Mouse (Mus musculus) layer of hippocampus, postnatal 10 days (tissue): ENCODE data around the gene B3gnt3. TPM values are rescaled to one million over a fixed set of nuclear protein-coding genes. Genes with fewer than 3 reads are reported as not detected.
"Not testable (repeated sequence)": the region's sequence is repeated elsewhere in the genome, so short reads cannot be mapped to it uniquely, and the experiment has no call there.

ENCODE experiments used
- DNase-seq, 2 experiments: peaks; one replicate each; pipeline ENCODE4 v3.0.0; 2021; ENCODE audit warnings: low spot score in 2 of 2
- long read RNA-seq: library from polyadenylated mRNA; stranded (forward); transcript quantifications from one replicate; pipeline ENCODE4 v2.0.0, GENCODE M21; 2023
- total RNA-seq, 2 experiments: library from RNA; stranded (reverse); gene quantifications; 2 replicates each; pipeline ENCODE4 v1.2.3; 2021

Gene B3gnt3
- under 1 TPM; 0.42 to 0.64 TPM for total RNA-seq
- long read RNA-seq, partial matches to known transcripts = 0 of 2 reads
- long read RNA-seq, other reads (novel, unspliced or antisense) = 0 of 2 reads

- DNase-seq = no peak
Measured at GRCm38 (mm10) chr8:71701414-71702086, at the start of gene B3gnt3. Gene B3gnt3, minus strand, starts transcription at chr8:71701789.

DNA sequence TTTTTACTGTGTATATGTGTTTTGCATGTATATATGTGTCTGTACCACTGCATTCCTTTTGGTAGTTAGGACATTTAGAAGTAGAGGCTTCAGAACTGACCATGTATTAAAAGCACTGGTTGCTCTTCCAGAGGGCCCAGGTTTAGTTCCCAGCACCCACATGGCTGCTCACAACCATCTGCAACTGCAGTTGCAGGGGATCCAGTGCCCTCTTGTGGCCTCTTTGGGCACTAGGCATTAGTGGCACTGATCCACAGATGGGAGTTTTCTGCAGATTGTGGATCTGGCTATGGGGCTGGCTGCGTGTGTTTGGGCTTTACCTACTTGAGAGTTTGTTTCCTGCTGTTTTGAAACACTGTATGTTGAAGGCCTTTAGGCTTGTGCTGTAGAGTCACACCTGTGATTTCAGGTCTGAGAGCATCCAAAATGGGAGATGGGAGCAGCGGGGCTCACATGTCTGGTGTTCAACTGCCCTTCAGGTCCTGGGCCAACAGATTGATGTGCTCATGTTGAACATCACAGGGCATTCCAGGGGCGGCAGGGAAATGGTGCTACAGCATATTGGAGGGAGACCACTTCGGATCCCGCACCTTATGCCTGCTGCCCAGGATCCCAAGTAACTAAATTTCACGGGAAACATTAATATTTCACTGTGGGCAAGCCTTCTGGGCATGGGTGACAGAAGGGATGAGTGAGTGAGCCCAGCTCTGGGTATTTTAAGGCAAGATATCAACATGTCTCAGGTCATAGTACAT, 47.9 kb upstream of the B3gnt3 start:
- not testable (repeated sequence) for DNase-seq

DNA sequence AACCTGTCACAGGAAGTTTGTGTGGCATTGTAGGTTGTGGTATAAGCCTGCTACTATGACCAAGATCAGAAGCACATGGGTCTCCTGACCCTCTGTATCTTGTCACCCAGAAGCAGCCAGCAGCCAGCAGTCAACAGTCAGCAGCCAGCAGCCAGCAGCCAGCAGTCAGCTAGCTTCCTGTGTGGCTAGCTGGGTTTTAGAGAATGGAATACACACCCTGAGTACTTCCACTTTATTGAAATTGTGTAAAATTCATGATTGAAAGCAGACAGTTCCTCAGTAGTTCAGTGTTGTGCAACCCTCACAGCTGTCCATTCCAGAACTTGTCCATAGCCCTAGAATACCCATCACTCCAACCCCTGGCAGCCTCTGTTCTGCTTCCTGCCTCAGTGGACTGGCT, 45.5 kb upstream of the B3gnt3 start:
- DNase-seq = not testable (repeated sequence)

- DNase-seq = no peak
Measured at GRCm38 (mm10) chr8:71745322-71745721, 43.7 kb upstream of the B3gnt3 start.

- DNase-seq = peak in 1 of 2 experiments; percentile 4
Measured at GRCm38 (mm10) chr8:71742783-71743182, 41.2 kb upstream of the B3gnt3 start.

GRCm38 (mm10) chr8:71741687-71742114, 40.1 kb upstream of the B3gnt3 start:
- DNase-seq = peak in 1 of 2 experiments; percentile 11

DNA sequence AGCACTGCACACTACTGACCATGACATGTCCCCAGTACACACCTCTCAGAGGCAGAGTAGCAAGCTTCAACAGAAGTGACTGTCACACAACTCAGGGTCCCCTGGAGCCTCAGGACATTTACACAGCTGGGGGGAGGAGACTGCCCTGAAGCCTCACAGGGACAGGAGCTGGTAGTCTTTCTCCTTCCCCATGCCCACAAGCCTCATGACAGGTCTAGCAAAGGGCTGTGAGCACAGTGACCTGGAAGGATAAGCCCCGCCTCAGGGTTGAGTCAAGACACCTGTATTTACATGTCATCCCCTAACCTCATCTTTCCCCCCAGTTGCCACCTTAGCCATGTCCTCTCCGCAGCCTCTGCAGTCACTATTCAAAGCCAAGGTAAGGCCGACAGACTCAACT, 39.6 kb upstream of the B3gnt3 start:
- DNase-seq = no peak

DNA sequence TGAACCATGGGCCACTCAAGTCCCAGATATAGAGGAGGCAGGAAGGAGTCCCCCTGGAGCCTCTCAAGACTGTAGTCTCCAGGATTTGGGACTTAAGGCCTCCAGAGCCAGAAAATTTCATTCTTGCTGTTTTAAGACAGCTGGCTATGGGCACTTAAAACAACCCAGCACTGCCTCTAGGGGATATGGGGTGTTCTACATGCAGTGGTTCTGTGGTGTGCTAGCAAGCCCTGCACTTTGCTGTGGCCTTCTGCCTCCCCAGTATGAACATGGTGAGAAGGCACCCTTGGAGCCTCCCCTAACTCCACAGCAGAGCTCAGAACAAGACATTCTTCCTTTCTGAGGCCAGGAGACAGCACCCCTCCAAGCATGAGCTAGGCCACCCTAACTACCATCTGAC, 36.7 kb upstream of the B3gnt3 start:
- not testable (repeated sequence) for DNase-seq

DNA sequence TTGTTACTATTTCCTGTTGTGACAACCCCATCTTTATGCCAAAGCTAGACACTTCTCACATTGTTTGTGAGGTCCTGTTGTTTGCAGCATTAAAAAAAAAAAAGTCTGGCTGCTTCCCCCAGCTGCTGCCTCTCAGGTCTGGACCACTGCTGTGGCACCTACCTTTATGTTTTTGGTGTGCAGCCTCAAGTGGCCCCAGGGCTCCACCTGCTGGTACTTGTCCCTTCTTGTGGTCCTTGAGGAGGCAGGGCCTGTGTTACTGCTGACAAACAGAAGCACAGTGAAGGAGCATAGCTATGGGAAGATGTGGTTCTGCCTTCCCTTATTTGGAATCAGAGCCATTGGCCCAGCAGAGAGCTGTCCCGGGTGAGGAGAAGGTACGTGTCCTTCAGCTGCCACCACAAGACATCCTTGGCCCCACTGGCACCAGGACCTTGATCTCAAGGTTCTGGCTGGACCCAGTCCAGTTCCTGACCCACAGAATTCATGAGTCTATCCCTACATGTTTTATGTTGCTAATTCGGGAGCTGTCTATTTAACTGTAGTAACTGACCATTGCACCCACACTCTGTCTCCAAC, 30.2 kb upstream of the B3gnt3 start:
- DNase-seq = peak in 1 of 2 experiments; percentile 70

DNA sequence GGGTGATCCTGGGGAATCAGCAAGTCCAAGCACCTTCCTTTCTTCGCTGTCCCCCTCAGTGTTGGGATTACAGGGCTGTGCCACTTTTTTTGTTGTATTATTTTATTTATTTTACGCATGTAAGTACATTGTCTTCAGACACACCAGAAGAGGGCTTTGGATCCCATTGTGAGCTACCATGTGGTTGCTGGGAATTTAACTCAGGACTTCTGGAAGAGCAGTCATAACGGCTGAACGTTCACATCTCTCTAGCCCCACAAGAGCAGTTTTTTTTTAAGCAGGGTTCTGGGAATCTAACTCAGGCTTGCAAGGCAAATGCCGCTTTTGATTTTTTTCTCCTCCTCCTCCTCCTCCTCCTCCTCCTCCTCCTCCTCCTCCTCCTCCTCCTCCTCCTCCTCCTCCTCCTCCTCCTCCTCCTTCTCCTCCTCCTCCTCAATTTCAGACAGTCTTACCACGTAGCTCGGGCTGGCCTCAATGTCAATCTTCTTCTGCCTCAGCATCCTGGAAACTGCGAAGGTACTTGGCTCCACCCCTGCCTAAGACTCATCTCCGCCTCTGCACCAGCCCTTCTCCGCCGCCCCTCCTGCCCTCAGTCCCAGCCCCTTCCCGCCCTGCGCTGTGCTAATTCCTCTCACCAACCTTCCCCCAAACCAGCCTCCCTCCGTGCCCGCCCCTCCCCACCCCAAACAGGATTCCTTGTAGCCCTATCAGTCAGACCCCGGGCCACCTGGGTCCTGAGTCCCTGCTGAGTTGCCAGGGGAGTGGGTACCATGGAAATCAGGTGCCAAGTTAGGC, 27.4 kb upstream of the B3gnt3 start:
- DNase-seq = peak in 1 of 2 experiments; percentile 18

DNA sequence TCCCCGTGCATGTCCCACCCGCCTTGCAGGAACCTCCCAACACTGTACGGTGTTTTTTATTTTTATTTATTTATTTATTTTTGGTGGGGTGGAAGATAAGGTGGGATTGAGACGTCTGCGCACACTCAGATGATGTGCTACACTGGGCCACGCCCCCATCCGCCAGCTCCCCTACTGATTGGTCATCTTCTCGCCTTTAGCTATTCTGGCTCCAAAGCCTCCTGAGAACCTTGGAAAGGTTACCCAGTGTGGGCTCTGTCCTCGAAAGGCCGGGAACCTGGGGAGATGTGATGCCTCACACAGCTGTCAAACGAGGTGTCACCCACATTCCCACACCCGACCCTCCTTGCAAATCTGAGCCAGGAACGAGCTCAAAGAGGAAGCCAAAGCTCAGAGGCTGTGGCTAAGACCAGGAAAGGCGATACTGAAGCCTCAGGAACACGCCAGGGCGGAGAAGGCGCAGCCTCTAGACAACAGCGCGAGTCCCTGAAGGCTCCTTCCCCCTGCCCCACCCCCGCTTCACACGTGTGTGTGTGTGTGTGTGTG, 26.7 kb upstream of the B3gnt3 start:
- DNase-seq = peak in 1 of 2 experiments; percentile 56

- peak; percentile 78 to 82 for DNase-seq
Measured at GRCm38 (mm10) chr8:71725122-71725924, 23.7 kb upstream of the B3gnt3 start, which contains the start of gene Fcho1. Gene Fcho1, minus strand, starts transcription at chr8:71725716.

DNA sequence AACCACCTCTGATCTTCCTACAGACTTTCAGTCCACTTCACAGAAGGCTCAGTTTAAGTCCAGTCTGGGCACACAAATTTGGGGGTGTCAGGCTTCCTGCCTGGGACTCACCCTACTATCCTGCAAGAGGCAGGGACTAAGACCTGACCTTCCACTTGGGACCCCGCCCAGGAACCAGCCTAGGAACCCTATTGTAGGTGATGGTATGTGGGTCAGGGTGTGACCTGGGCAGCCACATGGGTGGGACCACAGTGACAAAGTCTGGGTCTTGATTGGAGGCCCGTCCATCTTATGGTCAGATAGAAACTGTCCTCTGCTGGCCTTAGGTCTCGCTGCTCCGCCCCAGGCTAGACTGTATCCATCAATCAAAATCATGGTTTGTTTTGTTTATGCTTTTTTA, 22.8 kb upstream of the B3gnt3 start:
- no peak for DNase-seq

GRCm38 (mm10) chr8:71723047-71723551, 21.5 kb upstream of the B3gnt3 start:
- DNase-seq = no peak

DNA sequence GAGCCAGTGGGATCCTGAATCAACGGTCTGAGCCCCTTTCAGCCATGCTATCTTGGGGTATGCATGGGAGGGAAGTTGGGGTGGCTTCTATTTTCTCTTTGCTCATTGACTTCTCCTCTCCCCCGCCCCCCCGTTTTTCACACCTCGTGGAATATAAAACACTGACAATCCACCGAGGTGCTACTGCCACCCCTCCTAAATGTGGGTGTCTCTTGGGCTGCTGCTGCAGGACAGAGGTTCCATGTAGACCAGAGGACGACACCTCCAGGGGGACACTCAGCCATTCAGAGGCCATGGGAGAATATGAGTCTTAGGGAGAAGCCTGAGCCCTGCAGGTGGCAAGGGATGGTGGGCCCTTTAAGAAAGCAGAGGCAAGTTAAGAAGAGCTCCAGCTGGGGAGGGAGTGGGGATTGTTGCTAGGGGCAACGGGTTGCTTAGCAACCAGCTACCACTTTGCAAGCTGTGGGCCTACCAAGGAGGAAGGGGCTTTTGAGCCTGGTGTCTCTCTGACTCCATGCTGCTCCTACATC, 18.4 kb upstream of the B3gnt3 start:
- DNase-seq = peak; percentile 75 to 76

DNA sequence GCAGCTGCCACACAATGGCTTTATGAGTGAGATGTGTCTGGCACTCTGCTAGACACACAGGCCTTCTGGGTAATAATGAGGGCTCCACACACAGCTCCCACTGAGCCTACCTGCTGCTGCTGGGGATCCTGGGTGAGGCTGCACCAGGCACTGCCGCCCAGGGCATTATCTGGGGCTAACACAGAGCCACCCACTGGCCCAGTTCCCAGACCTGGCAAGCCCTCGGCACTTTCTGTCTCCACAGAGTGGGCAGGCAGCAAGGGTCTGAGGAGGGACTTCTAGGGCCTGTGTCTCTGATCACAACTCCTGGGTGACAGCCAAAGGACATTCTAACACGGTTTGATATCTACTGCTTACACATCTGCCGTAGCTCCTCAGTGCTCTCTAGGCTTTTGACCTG, 17.6 kb upstream of the B3gnt3 start:
- peak; percentile 67 to 78 for DNase-seq

DNA sequence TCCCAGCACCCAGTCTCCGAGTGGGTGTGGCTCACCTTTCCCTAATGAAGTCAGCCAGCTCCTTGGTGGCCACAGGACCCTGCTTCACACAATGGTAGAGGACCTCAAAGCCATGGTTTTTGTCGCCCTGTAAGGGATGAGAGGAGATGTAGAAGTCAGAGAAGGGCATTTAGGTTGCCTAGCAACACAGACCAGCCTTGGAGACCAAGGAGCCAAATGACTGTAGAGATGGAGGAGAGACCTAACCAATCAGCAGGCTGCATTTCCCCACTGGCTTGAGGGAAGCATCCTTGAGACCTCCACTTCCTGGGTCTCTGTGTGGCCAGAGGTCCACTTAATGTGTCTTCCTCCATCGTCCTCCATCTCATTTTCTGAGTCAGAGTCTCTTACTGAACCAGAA, 16.7 kb upstream of the B3gnt3 start:
- no peak for DNase-seq

DNA sequence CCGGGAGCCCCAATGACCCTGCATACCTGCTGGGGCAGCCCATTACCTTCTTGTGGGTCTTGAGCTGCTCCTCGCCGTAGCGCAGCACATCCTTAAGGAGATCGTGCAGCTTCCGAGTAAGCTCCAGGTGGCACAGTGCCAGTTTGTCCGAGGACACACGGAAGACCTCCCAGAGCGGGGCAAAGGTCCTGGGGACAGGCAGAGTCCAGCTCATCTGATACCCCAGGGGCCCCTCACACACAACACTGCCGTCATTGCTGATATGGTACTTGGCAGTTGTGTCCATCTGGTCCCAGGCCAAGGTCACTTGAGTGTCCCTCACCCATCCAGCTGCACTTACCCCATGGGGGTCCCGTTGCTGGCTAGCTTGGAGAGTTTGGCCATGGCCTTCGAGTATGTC, 15.5 kb upstream of the B3gnt3 start:
- no peak for DNase-seq

DNA sequence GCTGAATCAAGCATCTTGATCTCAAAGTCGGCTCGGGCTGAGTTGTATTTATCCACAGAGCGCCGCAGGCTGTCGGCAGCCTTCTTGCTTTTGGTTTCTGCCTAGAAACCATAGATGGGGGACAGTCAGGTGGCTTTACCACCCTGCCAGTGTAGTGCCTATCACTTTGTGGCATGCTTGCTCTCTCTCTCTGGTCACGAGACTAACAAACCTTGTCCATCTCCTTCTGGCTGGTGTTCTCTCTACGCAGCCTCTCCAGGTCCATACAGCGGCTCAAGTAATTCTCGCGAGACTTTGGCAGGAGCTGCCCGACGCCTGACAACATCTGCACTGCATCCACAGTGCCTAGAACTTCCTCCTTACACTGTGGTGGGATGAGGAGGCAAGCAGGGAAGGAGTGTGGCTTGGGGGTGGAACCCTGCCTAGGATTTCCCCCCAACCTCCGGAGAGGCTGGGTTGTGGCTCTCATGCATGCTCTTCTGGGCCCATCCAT, 15.0 kb upstream of the B3gnt3 start:
- DNase-seq = no peak
